Mouse (Mus musculus): ENCODE measurements at regions not wholly inside any gene's neighbourhood (a gene's known extent, or its start where the extent isn't known, plus 50 kb on each side); places are given as distances from the start of the nearest gene placed in this dataset.

DNA sequence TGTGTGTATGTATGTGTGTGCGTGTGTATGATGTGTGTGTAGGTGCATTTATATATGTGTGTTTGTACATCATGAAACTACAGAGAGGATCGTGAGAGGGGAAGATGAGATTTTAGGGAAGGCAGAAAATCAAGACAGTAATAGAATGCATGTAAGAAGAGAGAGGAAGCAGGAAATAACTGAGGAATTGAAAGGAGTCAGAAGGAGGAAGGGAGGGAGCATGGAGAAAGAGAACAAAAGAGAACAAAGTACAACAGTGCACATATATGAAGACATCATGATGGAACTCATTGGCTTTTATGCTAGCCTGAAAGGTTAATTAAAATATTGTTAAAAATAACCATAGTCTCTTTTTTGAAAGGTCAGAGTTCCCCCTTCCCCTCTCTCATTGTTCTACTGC is 111.4 kb downstream of the Uchl5 start:
- intact Hi-C loops (cut with DNase I), result no loop called here
- no peak for DNase-seq (ENCODE audit: extremely low spot score in 1 of 2, low spot score in 2 of 2)

- intact Hi-C loops (cut with DNase I), result no loop called here
- no peak for DNase-seq (ENCODE audit: extremely low spot score in 1 of 2, low spot score in 2 of 2)
Measured at GRCm38 (mm10) chr1:143888065-143888464, 111.0 kb downstream of the Uchl5 start.

GRCm38 (mm10) chr1:143886014-143886413 is 108.9 kb downstream of the Uchl5 start:
- no peak for DNase-seq (ENCODE audit: extremely low spot score in 1 of 2, low spot score in 2 of 2)
- intact Hi-C loops (cut with DNase I), result no loop called here

DNA sequence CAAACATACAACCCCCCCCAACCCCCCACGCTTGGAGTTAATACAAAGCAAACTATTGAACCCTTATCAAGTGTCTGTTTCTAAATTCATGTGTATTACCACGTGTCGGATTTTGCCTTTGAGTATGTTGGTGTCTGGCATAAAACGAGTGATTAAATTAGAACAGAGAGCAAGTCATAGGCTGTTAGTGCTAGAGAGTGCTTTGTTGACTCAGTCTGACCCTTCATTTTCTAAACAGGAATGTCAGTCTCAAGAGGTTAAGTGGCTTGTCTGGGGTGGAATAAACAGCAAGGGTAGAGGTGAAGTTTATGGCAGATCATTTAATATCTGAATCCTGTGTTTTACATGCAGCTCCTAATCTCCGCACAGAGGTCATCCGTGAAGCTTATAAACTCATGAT is 104.1 kb downstream of the Uchl5 start:
- DNase-seq (ENCODE audit: extremely low spot score in 1 of 2, low spot score in 2 of 2), result no peak
- intact Hi-C loops (cut with DNase I), result no loop called here

DNA sequence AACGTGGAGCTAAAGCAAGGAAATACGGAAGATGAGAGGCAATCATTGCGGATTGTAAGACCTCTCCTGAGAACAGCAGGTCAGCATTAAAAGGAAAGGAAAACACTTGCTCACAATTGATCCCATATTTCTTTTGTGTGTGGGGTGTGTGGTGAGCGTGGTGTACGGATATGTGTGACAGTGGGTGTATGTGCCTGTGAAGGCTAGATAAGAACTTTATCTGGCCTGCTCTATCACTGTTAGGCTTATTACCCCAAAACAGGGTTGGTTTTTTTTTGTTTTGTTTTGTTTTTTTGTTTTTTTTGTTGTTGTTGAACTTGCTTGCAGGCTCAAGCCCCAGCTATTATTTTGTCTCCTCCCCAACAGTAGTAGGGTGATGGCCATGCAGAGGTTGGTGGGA is 102.5 kb downstream of the Uchl5 start:
- intact Hi-C loops (cut with DNase I), result no loop called here
- no peak for DNase-seq (ENCODE audit: extremely low spot score in 1 of 2, low spot score in 2 of 2)

DNA sequence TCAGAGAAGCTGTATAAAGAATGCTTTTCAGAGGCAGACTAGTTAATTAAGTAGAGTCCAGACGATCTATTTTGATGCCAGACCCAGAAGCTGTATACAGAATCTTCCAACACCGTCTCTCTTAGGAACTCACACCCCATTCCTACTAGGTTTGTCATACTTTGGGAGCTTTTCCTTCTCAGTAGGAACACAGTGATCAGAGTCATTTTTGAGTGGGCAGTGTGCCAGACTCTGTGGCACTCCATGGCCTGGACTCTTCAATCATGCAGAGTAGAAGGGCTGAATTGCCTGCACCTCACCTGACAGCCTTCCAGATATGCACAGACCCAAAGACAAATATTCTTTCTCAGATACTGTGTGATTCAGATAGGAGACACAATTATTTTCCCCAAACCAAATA is 101.2 kb downstream of the Uchl5 start:
- peak in 1 of 2 experiments; percentile 48 for DNase-seq (ENCODE audit: extremely low spot score in 1 of 2, low spot score in 2 of 2)
- intact Hi-C loops (cut with DNase I), result no loop called here

DNA sequence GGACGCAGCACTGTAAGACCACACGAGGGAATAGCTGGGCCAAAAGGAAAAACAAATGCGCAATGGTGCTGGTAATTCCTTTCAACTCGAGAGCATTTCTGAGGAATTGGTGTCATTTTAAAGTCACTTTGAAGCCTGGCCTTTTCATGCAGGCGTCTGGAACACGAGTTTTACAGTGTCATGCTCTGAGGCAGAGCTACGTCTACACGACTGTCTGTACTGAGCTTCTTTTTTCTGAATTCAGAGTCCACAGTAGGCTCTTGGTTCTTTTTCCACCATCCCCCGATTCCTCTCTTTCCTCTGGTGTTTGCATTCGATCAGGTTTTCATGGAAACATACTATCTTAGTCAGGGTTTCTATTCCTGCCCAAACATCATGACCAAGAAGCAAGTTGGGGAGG is 83.2 kb downstream of the Uchl5 start:
- DNase-seq (ENCODE audit: extremely low spot score in 1 of 2, low spot score in 2 of 2), result no peak
- intact Hi-C loops (cut with DNase I), result no loop called here

DNA sequence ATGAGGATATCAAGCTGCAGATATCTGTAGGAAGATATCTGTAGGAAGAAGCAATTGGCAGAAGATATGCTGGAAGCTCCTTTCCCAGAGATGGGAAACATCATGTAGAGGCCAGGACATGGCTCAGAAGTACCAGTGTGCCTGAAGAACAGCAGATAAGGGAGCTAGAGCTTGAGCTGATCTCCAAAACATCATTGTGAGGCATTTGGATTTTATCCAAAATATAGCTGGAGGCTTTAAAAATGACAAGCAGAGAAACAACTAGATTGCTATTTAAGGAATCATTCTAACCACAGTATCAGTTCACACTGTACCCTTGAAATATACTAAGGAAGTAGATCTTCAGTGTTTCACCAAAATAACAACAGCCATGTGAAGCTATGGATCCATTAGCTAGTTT is 81.5 kb downstream of the Uchl5 start:
- intact Hi-C loops (cut with DNase I), result no loop called here
- no peak for DNase-seq (ENCODE audit: extremely low spot score in 1 of 2, low spot score in 2 of 2)
